Mouse (Mus musculus) G1E (cell line): Measurements from ENCODE around the gene Ccser1.

Source experiments
- CTCF ChIP-seq: IDR thresholded peaks from 2 replicates; pipeline ENCODE4 v1.5.1; 2012; ENCODE audit warnings: low read depth, low read length, inconsistent platforms, mixed read lengths
- POLR2AphosphoS5 ChIP-seq: IDR thresholded peaks from 2 replicates; pipeline ENCODE4 v1.6.1; 2012; ENCODE audit warnings: low read depth, low read length, inconsistent platforms; ENCODE audit not compliant: insufficient replicate concordance
- TAL1 ChIP-seq: conservative IDR thresholded peaks from 2 replicates; pipeline ENCODE4 v1.6.1; 2012; ENCODE audit warnings: low read depth, low read length, inconsistent platforms, mixed read lengths

DNA sequence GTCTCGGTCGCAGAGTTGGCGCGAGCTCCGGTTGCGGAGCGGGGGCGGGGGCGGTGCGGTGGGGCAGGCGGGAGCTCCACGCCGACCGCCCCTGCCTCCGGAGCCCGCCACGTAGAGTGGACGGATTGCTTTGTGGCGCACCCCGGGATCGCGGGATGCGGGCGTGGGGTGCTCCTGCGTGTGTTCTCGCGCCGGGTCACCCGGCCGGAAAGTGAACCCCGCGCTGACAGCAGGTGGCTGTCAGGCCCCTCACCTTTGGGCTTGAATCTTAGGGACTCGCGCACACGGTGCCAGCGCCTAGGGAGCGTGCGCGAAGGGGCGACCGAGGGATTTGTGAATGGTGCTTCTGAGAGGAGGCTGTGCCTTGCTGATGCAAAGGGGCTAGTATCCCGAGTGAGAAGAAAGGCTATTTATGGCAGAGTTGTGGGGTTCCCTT lies 650 bp downstream of the Ccser1 start:
- TF ChIP-seq POLR2AphosphoS5 (no peak), TAL1 (no peak), CTCF (no peak)
